Mouse (Mus musculus) midbrain, embryonic 14.5 days (tissue): ENCODE results near the gene Garnl3. TPM values are rescaled to one million over a fixed set of nuclear protein-coding genes. Genes with fewer than 3 reads are reported as not detected.

Source experiments
- ATAC-seq: fragments of 200-750 bp; cut with Nextera tagmentation; 2 replicates; pipeline ENCODE4 v1.8.0; 2017; ENCODE audit warnings: moderate number of reproducible peaks, moderate library complexity; ENCODE audit not compliant: low FRiP score, low TSS enrichment
- DNase-seq: peaks from one replicate; pipeline ENCODE4 v3.0.0-alpha.2; 2015
- H3K27ac ChIP-seq: fragments of 300-500 bp; sonication (generic); replicated peaks from 2 replicates; pipeline ENCODE4 v1.5.1; 2014; ENCODE audit warnings: mild to moderate bottlenecking, low read depth, low read length, moderate library complexity
- H3K27me3 ChIP-seq: fragments of 300-500 bp; sonication (generic); 2 replicates; pipeline ENCODE4 v1.6.1; 2014; ENCODE audit warnings: low read length, control low read depth, mixed read lengths; ENCODE audit not compliant: control insufficient read depth, insufficient read depth
- H3K36me3 ChIP-seq: fragments of 300-500 bp; sonication (generic); 2 replicates; pipeline ENCODE4 v1.6.1; 2014; ENCODE audit warnings: low read length, control low read depth; ENCODE audit not compliant: control insufficient read depth, insufficient read depth
- H3K4me1 ChIP-seq: fragments of 300-500 bp; sonication (generic); 2 replicates; pipeline ENCODE4 v1.6.1; 2014; ENCODE audit warnings: mild to moderate bottlenecking, antibody characterized with exemption, low read length, control low read depth; ENCODE audit not compliant: control insufficient read depth, insufficient read depth
- H3K4me2 ChIP-seq: fragments of 300-500 bp; sonication (generic); 2 replicates; pipeline ENCODE4 v1.6.1; 2014; ENCODE audit warnings: mild to moderate bottlenecking, low read length, moderate library complexity
- H3K4me3 ChIP-seq: fragments of 300-500 bp; sonication (generic); replicated peaks from 2 replicates; pipeline ENCODE4 v1.5.1; 2014; ENCODE audit warnings: low read depth, low read length
- H3K9ac ChIP-seq: fragments of 300-500 bp; sonication (generic); replicated peaks from 2 replicates; pipeline ENCODE4 v1.6.1; 2014; ENCODE audit warnings: mild to moderate bottlenecking, low read length, moderate library complexity
- H3K9me3 ChIP-seq: fragments of 300-500 bp; sonication (generic); 2 replicates; pipeline ENCODE4 v1.6.1; 2016; ENCODE audit warnings: low read length, control low read depth, mixed read lengths; ENCODE audit not compliant: control insufficient read depth
- WGBS: fragments of 180-500 bp; shearing (Covaris S2); extraction: QIAGEN DNeasy Blood & Tissue Kit; methylation state at CpG from one replicate; pipeline ENCODE4 v1.1.7; 2014; 5-methylcytosine and 5-hydroxymethylcytosine counted together
- polyA plus RNA-seq: library from polyadenylated mRNA; unstranded; fragments of >200 nt; fragmentation: Nextera tagmentation; extraction: Ambion mirVana; gene quantifications from 2 replicates; pipeline ENCODE4 v1.2.1, GENCODE M21; 2014

Gene Garnl3
- polyA plus RNA-seq, 1 experiment from 2014 or later, result 51.1 TPM

- ATAC-seq (no peak), DNase-seq (no peak)
- Histone ChIP-seq H3K4me1 (no peaks in the 10 kb centered on the region), H3K9ac (no peak overlapping the region), H3K9me3 (no peaks in the 10 kb centered on the region), H3K27me3 (no peaks in the 10 kb centered on the region), H3K4me3 (no peak overlapping the region), H3K4me2 (no peak overlapping the region), H3K27ac (no peak overlapping the region), H3K36me3 (no peaks in the 10 kb centered on the region)
- whole genome bisulfite sequencing, result 78% methylated on average over 1 of the region's 1 CpGs
These were observed 65.8 kb downstream of the Garnl3 start for GRCm38 (mm10) chr2:33065610-33066009.

GRCm38 (mm10) chr2:33062744-33063143 lies 68.7 kb downstream of the Garnl3 start:
- Histone ChIP-seq H3K4me2 (no peak overlapping the region), H3K27me3 (no peaks in the 10 kb centered on the region), H3K9ac (no peak overlapping the region), H3K4me3 (no peak overlapping the region), H3K4me1 (no peaks in the 10 kb centered on the region), H3K36me3 (no peaks in the 10 kb centered on the region), H3K27ac (no peak overlapping the region), H3K9me3 (no peaks in the 10 kb centered on the region)
- DNase-seq (peak; percentile 39), ATAC-seq (no peak)
- WGBS, result 33% methylated on average over 8 of the region's 8 CpGs

GRCm38 (mm10) chr2:33058926-33059325 lies 72.5 kb downstream of the Garnl3 start:
- H3K36me3 ChIP-seq, result no peaks in the 10 kb centered on the region
- no peak overlapping the region for H3K27ac ChIP-seq
- no peak for ATAC-seq
- no peaks in the 10 kb centered on the region for H3K4me1 ChIP-seq
- H3K4me2 ChIP-seq, result no peak overlapping the region
- H3K9me3 ChIP-seq, result no peaks in the 10 kb centered on the region
- 89% methylated on average over 5 of the region's 5 CpGs for WGBS
- H3K27me3 ChIP-seq, result no peaks in the 10 kb centered on the region
- H3K9ac ChIP-seq, result no peak overlapping the region
- no peak for DNase-seq
- no peak overlapping the region for H3K4me3 ChIP-seq

- DNase-seq (no peak), ATAC-seq (no peak)
- no peak overlapping the region for H3K9ac ChIP-seq
- no peaks in the 10 kb centered on the region for H3K4me1 ChIP-seq
- no peak overlapping the region for H3K4me2 ChIP-seq
- 90% methylated on average over 7 of the region's 7 CpGs for WGBS
- H3K27ac ChIP-seq, result no peak overlapping the region
- H3K4me3 ChIP-seq, result no peak overlapping the region
- no peaks in the 10 kb centered on the region for H3K9me3 ChIP-seq
- no peaks in the 10 kb centered on the region for H3K27me3 ChIP-seq
- no peaks in the 10 kb centered on the region for H3K36me3 ChIP-seq
These were observed 73.9 kb downstream of the Garnl3 start for GRCm38 (mm10) chr2:33057514-33057913.

- no peak overlapping the region for H3K27ac ChIP-seq
- no peak overlapping the region for H3K4me2 ChIP-seq
- H3K9ac ChIP-seq, result no peak overlapping the region
- no peaks in the 10 kb centered on the region for H3K27me3 ChIP-seq
- no peak overlapping the region for H3K4me3 ChIP-seq
- no peaks in the 10 kb centered on the region for H3K4me1 ChIP-seq
- peak; percentile 4 for DNase-seq
- no peaks in the 10 kb centered on the region for H3K9me3 ChIP-seq
- H3K36me3 ChIP-seq, result no peaks in the 10 kb centered on the region
- ATAC-seq, result no peak
- WGBS, result 80% methylated on average over 10 of the region's 10 CpGs
These were observed 77.5 kb downstream of the Garnl3 start for GRCm38 (mm10) chr2:33053966-33054365.

- Histone ChIP-seq H3K36me3 (no peaks in the 10 kb centered on the region), H3K27me3 (no peaks in the 10 kb centered on the region), H3K27ac (no peak overlapping the region), H3K9me3 (no peaks in the 10 kb centered on the region), H3K4me3 (no peak overlapping the region), H3K4me1 (no peaks in the 10 kb centered on the region), H3K4me2 (no peak overlapping the region), H3K9ac (no peak overlapping the region)
- no peak for DNase-seq
- 63% methylated on average over 3 of the region's 3 CpGs for WGBS
- ATAC-seq, result no peak
These were observed 84.1 kb downstream of the Garnl3 start for GRCm38 (mm10) chr2:33047360-33047759.

GRCm38 (mm10) chr2:33046919-33047318 lies 84.5 kb downstream of the Garnl3 start:
- H3K4me1 ChIP-seq, result no peaks in the 10 kb centered on the region
- no peaks in the 10 kb centered on the region for H3K9me3 ChIP-seq
- H3K9ac ChIP-seq, result no peak overlapping the region
- no peaks in the 10 kb centered on the region for H3K36me3 ChIP-seq
- DNase-seq (no peak), ATAC-seq (no peak)
- H3K4me3 ChIP-seq, result no peak overlapping the region
- H3K27me3 ChIP-seq, result no peaks in the 10 kb centered on the region
- H3K4me2 ChIP-seq, result no peak overlapping the region
- WGBS, result 51% methylated on average over 5 of the region's 5 CpGs
- H3K27ac ChIP-seq, result no peak overlapping the region

GRCm38 (mm10) chr2:33045899-33046298 lies 85.6 kb downstream of the Garnl3 start:
- no peak overlapping the region for H3K9ac ChIP-seq
- no peak overlapping the region for H3K4me3 ChIP-seq
- no peaks in the 10 kb centered on the region for H3K9me3 ChIP-seq
- ATAC-seq (no peak), DNase-seq (no peak)
- no peak overlapping the region for H3K27ac ChIP-seq
- no peaks in the 10 kb centered on the region for H3K4me1 ChIP-seq
- no peak overlapping the region for H3K4me2 ChIP-seq
- H3K27me3 ChIP-seq, result no peaks in the 10 kb centered on the region
- H3K36me3 ChIP-seq, result no peaks in the 10 kb centered on the region
- WGBS, result 81% methylated on average over 3 of the region's 3 CpGs

- H3K9me3 ChIP-seq, result no peaks in the 10 kb centered on the region
These were observed 88.7 kb downstream of the Garnl3 start for GRCm38 (mm10) chr2:33042781-33043180.

More at GRCm38 (mm10) chr2:33042781-33043180, 88.7 kb downstream of the Garnl3 start:
- Histone ChIP-seq H3K4me2 (no peak overlapping the region), H3K9ac (no peak overlapping the region), H3K4me1 (no peaks in the 10 kb centered on the region), H3K27me3 (no peaks in the 10 kb centered on the region), H3K27ac (no peak overlapping the region), H3K4me3 (no peak overlapping the region), H3K36me3 (no peaks in the 10 kb centered on the region)
- 84% methylated on average over 6 of the region's 6 CpGs for WGBS
- ATAC-seq, result no peak
- no peak for DNase-seq
